Mouse (Mus musculus) kidney, embryonic 15.5 days (tissue): ENCODE measurements at regions not wholly inside any gene's neighbourhood (a gene's known extent, or its start where the extent isn't known, plus 50 kb on each side); places are given as distances from the start of the nearest gene placed in this dataset.

Source experiments
- ATAC-seq: fragments of 200-750 bp; cut with Nextera tagmentation; replicated peaks from 2 replicates; pipeline ENCODE4 v1.8.0; 2017; ENCODE audit warnings: moderate TSS enrichment; ENCODE audit not compliant: low FRiP score
- H3K27ac ChIP-seq: fragments of 300-500 bp; sonication (generic); 2 replicates; pipeline ENCODE4 v1.5.1; 2015; ENCODE audit warnings: mild to moderate bottlenecking, inconsistent platforms
- H3K27me3 ChIP-seq: fragments of 300-500 bp; sonication (generic); 2 replicates; pipeline ENCODE4 v1.6.1; 2015; ENCODE audit warnings: inconsistent platforms
- H3K36me3 ChIP-seq: fragments of 300-500 bp; sonication (generic); 2 replicates; pipeline ENCODE4 v1.6.1; 2015; ENCODE audit warnings: inconsistent platforms
- H3K4me1 ChIP-seq: fragments of 300-500 bp; sonication (generic); 2 replicates; pipeline ENCODE4 v1.6.1; 2015; ENCODE audit warnings: inconsistent platforms
- H3K4me2 ChIP-seq: fragments of 300-500 bp; sonication (generic); 2 replicates; pipeline ENCODE4 v1.6.1; 2015; ENCODE audit warnings: moderate library complexity, mild to moderate bottlenecking, inconsistent platforms
- H3K4me3 ChIP-seq: fragments of 300-500 bp; sonication (generic); replicated peaks from 2 replicates; pipeline ENCODE4 v1.5.1; 2015; ENCODE audit warnings: mild to moderate bottlenecking, inconsistent platforms
- H3K9ac ChIP-seq: fragments of 300-500 bp; sonication (generic); 2 replicates; pipeline ENCODE4 v1.6.1; 2015; ENCODE audit warnings: mild to moderate bottlenecking, inconsistent platforms
- H3K9me3 ChIP-seq: fragments of 300-500 bp; sonication (generic); replicated peaks from 2 replicates; pipeline ENCODE4 v1.6.1; 2016; ENCODE audit warnings: inconsistent platforms
- WGBS: fragments of 180-500 bp; shearing (Covaris S2); methylation state at CpG from one replicate; pipeline ENCODE4 v1.1.7; 2015; ENCODE audit warnings: mixed read lengths; 5-methylcytosine and 5-hydroxymethylcytosine counted together

DNA sequence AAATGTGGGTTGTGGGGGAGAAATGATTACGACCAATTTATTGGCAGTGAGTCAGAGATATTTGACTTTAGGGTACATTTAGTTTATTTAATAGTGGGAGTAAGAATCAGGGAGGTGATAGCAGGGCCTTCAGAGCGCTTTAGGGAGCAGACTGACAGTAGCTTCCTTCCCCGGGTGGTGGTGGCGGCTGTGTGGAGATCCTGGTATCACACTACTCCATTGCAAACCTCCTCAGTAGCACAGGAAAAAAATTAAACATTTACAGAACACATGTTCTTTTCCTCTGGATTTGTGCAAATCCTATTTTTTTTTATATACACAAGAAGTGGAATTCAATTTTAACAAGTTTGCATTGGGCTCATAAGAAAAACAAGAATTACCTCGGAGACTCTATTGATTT lies 367.7 kb downstream of the Vrk1 start:
- H3K27me3 ChIP-seq, result peaks cover 33% of the 10 kb centered on the region
- peaks cover 7% of the 10 kb centered on the region for H3K4me1 ChIP-seq
- 69% methylated on average over 5 of the region's 5 CpGs for WGBS
- no peak overlapping the region for H3K27ac ChIP-seq
- H3K9me3 ChIP-seq, result no peaks in the 10 kb centered on the region
- ATAC-seq, result no peak
- H3K4me2 ChIP-seq, result no peak overlapping the region
- no peaks in the 10 kb centered on the region for H3K36me3 ChIP-seq
- no peak overlapping the region for H3K9ac ChIP-seq
- H3K4me3 ChIP-seq, result no peak overlapping the region

DNA sequence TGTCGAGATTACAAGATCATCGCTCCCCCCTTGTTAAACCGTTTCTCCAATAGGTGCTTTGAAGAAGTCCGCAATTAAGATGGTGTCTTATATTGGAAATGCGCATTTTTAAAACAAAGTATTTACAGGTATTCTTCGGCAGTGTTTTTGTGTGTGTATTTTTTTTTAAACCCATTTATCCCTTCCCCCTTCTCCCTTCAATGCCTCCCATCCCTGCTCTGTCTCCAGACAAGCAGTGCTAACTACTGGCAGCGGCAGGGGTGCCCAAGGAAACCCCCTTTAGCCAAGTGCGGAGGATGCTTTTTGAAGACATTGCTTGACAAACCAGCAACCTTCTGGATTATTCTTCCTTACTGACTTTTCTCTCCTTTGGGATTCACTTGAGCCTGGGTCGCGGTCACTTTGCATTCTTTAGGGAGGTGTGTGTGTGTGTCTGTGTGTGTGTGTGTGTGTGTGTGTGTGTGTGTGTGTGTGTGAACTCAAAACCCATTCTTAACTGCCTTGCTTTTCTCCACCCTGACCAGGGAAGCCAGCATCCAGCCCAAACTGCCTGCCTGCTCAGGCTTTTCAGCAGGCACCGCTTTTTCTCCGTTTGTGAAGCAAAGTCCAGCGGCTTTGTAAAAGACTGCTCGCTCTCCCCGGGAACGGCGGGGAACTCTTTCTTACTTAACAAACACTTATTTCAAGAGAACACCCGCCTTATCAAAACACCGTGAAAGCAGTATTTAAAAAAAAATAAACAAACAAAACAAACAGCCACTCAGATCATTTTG lies 368.5 kb downstream of the Vrk1 start:
- Histone ChIP-seq H3K36me3 (no peaks in the 10 kb centered on the region), H3K27me3 (peaks cover 35% of the 10 kb centered on the region), H3K4me1 (peaks cover 7% of the 10 kb centered on the region), H3K9me3 (no peaks in the 10 kb centered on the region), H3K4me2 (peak overlapping the region; percentile 54), H3K4me3 (peak overlapping the region; percentile 24), H3K27ac (no peak overlapping the region), H3K9ac (no peak overlapping the region)
- WGBS, result 23% methylated on average over 19 of the region's 19 CpGs
- ATAC-seq, result no peak

DNA sequence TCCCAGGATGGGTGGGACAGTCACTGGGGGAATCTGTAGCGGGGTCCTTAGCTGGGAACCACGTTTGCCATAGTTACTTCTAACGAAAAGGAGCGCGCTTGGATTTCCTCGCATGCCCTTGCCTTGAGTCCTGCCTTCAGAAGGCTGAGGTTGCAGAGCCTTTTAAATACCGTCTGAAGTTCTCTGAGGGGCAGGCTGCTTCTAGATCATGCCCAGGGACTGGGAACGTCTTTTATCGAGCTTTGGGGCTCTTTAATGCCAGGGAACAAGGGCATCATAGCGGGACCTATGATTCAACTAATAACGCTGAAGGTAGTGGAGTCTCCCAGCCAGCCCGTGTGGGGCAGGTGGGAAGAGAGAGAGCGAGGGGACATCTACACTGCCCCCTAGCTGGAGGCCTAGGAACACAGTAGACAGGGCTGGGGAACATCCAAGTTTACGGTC lies 369.1 kb downstream of the Vrk1 start:
- H3K27ac ChIP-seq, result no peak overlapping the region
- ATAC-seq, result peak; percentile 75; the same call in 1 of the 2 replicates
- H3K27me3 ChIP-seq, result peaks cover 35% of the 10 kb centered on the region
- H3K4me3 ChIP-seq, result peak overlapping the region; percentile 24
- H3K4me2 ChIP-seq, result peak overlapping the region; percentile 54
- WGBS, result 2% methylated on average over 14 of the region's 14 CpGs
- H3K9me3 ChIP-seq, result no peaks in the 10 kb centered on the region
- H3K4me1 ChIP-seq, result peaks cover 7% of the 10 kb centered on the region
- H3K36me3 ChIP-seq, result no peaks in the 10 kb centered on the region
- no peak overlapping the region for H3K9ac ChIP-seq

DNA sequence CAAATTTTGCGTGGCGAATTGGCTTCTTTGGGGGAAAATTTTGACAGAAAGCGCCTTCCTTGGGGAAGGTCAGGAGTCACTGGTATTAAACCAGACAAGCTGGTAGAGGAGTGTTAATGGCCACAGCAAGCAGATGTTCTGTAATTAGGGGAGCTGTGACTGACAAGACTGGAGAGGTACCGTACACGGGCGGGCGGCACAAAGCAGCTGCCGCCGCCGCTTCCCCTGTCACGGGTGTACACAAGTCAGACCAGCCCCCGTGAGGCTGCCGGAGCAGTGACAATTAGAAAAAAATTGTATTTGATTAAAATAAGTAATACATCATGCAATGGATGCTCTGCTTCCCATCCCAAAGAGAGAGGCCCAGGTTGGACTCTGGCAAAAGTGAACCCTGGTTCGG lies 369.8 kb downstream of the Vrk1 start:
- WGBS, result 51% methylated on average over 14 of the region's 14 CpGs
- no peak overlapping the region for H3K9ac ChIP-seq
- no peaks in the 10 kb centered on the region for H3K9me3 ChIP-seq
- no peak for ATAC-seq
- H3K4me2 ChIP-seq, result no peak overlapping the region
- no peaks in the 10 kb centered on the region for H3K36me3 ChIP-seq
- peaks cover 35% of the 10 kb centered on the region for H3K27me3 ChIP-seq
- H3K27ac ChIP-seq, result no peak overlapping the region
- H3K4me3 ChIP-seq, result no peak overlapping the region
- H3K4me1 ChIP-seq, result peaks cover 7% of the 10 kb centered on the region

DNA sequence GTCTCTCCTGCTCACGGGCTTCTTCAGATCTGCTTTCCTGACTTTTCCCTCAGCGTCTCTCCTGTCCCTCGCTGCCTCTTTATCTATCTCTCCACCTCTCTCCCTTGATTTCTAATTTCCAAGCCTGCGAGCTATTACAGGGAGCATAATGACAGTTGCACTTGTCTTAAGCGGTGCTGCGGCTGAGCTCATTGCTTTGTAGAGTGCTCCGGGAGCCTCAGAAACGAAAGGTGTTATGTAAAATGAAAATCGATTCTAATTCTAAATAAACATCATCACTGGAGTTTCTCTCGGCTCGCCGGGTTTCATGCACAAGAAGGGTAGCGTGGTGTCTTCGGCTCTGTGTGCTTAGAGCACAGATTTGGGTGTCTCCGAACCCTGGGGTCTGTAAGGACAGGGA lies 371.8 kb downstream of the Vrk1 start:
- Histone ChIP-seq H3K27me3 (peaks cover 32% of the 10 kb centered on the region), H3K4me1 (peaks cover 7% of the 10 kb centered on the region), H3K9me3 (no peaks in the 10 kb centered on the region), H3K4me3 (no peak overlapping the region), H3K36me3 (no peaks in the 10 kb centered on the region), H3K4me2 (no peak overlapping the region), H3K27ac (no peak overlapping the region), H3K9ac (no peak overlapping the region)
- WGBS, result 88% methylated on average over 15 of the region's 15 CpGs
- no peak for ATAC-seq

DNA sequence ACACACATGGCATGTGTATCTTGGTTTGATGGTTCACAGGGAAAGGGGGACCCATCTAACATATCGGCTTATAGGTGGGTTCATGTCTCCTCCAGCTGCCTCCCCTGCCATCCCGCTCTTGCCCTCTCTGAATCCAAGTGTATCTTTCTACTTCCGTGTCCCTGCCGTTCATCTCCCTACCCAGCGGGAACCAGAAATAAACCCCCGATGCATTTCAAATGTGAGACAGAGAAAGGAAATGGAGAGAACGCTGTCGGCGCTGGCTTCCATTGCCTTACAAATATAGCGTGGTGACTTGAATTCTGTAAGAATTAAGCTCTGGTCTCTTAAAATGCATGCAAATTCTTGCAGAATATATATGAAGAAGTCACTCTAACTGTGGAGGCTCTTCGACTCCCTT lies 379.2 kb downstream of the Vrk1 start:
- WGBS, result 89% methylated on average over 11 of the region's 11 CpGs
- Histone ChIP-seq H3K27me3 (no peaks in the 10 kb centered on the region), H3K27ac (no peak overlapping the region), H3K4me1 (no peaks in the 10 kb centered on the region), H3K9ac (no peak overlapping the region), H3K4me2 (no peak overlapping the region), H3K9me3 (no peaks in the 10 kb centered on the region), H3K4me3 (no peak overlapping the region), H3K36me3 (no peaks in the 10 kb centered on the region)
- no peak for ATAC-seq

DNA sequence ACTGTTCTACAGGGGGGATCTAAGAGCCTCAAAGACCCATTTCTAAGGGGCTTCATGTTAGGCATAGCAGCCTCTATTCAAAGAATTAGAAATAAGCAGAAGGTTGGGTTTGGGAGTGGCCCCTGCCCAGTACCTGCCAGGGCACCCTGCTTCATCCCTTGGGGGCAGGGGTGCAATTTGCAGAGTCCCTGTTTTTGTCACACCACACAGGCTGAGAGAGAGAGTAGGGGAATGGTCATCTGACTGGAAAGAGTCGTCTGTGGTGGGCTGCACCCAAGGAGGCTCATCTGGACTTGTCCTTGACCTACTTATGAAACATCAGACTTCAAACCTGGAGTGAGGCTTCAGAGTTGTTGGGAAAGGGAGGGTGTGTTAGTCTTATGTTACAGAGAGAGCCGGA lies 382.3 kb downstream of the Vrk1 start:
- ATAC-seq, result no peak
- H3K27ac ChIP-seq, result no peak overlapping the region
- H3K36me3 ChIP-seq, result no peaks in the 10 kb centered on the region
- H3K4me2 ChIP-seq, result no peak overlapping the region
- WGBS, result 64% methylated on average over 2 of the region's 2 CpGs
- H3K4me3 ChIP-seq, result no peak overlapping the region
- H3K9me3 ChIP-seq, result no peaks in the 10 kb centered on the region
- H3K4me1 ChIP-seq, result no peaks in the 10 kb centered on the region
- no peak overlapping the region for H3K9ac ChIP-seq
- no peaks in the 10 kb centered on the region for H3K27me3 ChIP-seq

DNA sequence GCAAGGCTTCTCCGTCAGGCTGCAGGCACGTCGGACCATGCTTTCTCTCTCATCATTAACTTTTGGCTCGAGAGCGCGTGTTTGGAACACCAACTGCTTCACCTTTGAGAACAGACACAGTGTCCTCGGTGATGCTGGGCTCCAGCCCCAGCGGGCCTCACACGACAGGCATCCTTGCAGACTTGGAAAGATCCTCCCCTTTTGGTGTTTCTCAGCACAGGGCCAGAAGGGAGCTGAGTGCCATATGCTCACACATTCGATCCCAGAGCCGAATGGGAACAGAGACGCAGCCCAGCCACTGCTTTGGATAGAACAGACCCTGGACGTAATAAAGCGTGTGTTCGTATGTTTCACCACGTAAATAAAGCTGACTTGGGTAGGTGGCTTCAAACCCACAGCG lies 389.1 kb downstream of the Vrk1 start:
- no peak for ATAC-seq
- H3K27ac ChIP-seq, result no peak overlapping the region
- no peaks in the 10 kb centered on the region for H3K27me3 ChIP-seq
- no peak overlapping the region for H3K9ac ChIP-seq
- H3K4me3 ChIP-seq, result no peak overlapping the region
- no peaks in the 10 kb centered on the region for H3K9me3 ChIP-seq
- no peaks in the 10 kb centered on the region for H3K36me3 ChIP-seq
- no peak overlapping the region for H3K4me2 ChIP-seq
- 69% methylated on average over 17 of the region's 17 CpGs for WGBS
- H3K4me1 ChIP-seq, result no peaks in the 10 kb centered on the region

DNA sequence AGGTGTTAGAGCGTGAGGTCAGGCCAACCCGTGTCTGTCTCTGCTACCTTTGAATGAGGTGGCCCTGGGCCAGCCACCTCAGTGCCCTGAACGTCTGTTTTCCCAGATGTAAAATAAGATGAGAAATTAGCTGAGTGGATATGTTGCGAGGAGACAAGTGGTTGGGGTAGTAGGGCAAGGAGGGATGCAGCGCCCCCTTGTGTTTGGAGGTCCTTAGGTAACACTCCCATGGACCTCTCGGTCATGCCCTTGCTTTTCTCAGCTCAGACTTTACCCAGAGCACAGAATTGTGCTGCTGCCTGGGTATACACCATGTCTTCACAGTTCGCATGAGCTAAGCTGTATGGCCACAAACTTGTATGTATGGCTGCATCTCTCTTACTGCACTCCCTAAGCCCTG lies 401.0 kb downstream of the Vrk1 start:
- Histone ChIP-seq H3K27me3 (no peaks in the 10 kb centered on the region), H3K36me3 (no peaks in the 10 kb centered on the region), H3K4me3 (no peak overlapping the region), H3K27ac (no peak overlapping the region), H3K9me3 (no peaks in the 10 kb centered on the region), H3K9ac (no peak overlapping the region), H3K4me2 (no peak overlapping the region), H3K4me1 (no peaks in the 10 kb centered on the region)
- ATAC-seq, result no peak
- 83% methylated on average over 7 of the region's 7 CpGs for WGBS

DNA sequence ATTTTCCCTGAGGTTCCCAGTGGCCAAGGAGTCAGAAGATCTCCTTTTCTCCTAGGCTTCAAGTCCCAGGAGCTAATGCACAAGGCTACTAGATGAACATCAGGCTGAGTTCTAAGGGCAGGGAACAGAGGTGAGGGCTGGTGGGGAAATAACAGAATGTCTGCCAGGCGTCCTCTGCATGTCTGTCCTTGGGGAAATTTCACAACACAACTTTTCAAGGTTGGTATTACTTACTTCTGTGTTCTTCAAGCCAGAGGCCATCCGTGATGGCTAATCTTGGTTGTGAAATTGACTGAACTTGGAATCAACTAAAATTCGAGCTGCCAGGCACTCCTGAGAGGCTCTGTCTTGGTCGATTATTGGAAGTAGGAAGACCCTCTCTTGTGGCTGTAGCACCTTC lies 416.6 kb downstream of the Vrk1 start:
- ATAC-seq, result no peak
- Histone ChIP-seq H3K4me2 (no peak overlapping the region), H3K4me1 (no peaks in the 10 kb centered on the region), H3K27ac (no peak overlapping the region), H3K9ac (no peak overlapping the region), H3K27me3 (no peaks in the 10 kb centered on the region), H3K4me3 (no peak overlapping the region), H3K36me3 (no peaks in the 10 kb centered on the region), H3K9me3 (no peaks in the 10 kb centered on the region)
- 77% methylated on average over 4 of the region's 4 CpGs for WGBS

DNA sequence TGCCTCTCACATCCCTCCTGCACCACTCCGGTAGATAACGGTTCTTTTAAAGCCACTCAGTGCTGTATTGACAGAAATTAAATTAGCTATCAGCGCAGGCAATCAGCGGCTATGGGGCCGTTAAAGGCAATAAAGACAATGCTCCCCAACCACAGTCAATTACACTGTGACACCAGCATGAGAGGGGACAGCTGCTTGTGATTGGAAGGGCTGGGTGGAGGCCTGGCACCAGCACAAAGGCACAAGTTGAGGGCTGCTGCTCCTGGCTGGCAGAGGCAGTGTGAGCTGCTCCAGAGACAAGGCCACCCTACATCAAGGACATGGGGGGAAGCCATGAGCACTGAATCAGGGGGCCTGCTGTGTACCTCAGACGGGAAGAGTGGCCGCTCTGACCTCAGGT lies 420.0 kb downstream of the Vrk1 start:
- Histone ChIP-seq H3K36me3 (no peaks in the 10 kb centered on the region), H3K4me1 (no peaks in the 10 kb centered on the region)

DNA sequence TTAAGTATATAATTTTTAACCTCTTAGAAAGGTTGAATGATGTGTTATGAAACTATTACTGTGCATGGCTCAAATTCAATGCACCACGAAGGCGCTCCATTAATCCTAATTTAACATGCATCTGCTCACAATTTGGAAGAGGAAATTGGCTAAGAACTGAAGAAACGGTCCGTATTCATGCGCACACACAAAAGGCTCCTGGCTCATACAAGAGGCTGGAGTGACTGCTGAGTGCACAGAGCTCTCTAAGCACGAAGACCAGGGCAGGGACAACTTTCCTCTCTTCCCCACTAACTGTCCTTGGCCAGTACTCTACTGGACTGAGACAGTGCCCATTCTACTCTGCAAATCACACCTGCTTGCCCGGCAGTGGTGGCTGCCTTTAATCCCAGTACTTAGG lies 435.1 kb downstream of the Vrk1 start:
- 81% methylated on average over 7 of the region's 7 CpGs for WGBS
- no peaks in the 10 kb centered on the region for H3K9me3 ChIP-seq
- ATAC-seq, result no peak
- H3K27me3 ChIP-seq, result no peaks in the 10 kb centered on the region
- no peak overlapping the region for H3K9ac ChIP-seq
- no peaks in the 10 kb centered on the region for H3K36me3 ChIP-seq
- H3K4me3 ChIP-seq, result no peak overlapping the region
- no peak overlapping the region for H3K4me2 ChIP-seq
- H3K4me1 ChIP-seq, result no peaks in the 10 kb centered on the region
- no peak overlapping the region for H3K27ac ChIP-seq

More for the DNA sequence above, 420.0 kb downstream of the Vrk1 start:
- H3K27ac ChIP-seq, result no peak overlapping the region
- WGBS, result 25% methylated on average over 7 of the region's 7 CpGs
- H3K9ac ChIP-seq, result no peak overlapping the region
- ATAC-seq, result no peak
- no peaks in the 10 kb centered on the region for H3K9me3 ChIP-seq
- no peak overlapping the region for H3K4me3 ChIP-seq
- H3K27me3 ChIP-seq, result no peaks in the 10 kb centered on the region
- no peak overlapping the region for H3K4me2 ChIP-seq

DNA sequence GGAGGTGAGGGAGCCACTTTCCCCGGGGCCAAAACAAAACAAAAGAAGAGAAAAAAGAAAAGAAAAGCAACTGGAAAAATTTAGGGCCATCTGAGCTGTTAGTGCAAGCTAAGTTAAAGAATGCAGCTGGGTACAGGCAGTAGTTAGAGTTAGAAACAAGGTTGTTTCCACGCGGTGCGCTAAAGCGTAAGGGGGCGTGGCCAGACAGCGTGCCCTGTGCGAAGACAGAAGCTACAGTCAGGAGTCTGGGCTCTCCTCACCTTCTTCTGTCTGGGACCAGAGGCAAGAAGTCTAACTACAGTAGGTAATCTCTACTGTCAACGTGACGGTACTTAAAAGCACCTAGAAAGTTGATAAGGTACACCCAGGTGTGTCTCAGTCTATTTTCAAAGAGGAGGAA lies 435.9 kb downstream of the Vrk1 start:
- no peak overlapping the region for H3K4me2 ChIP-seq
- 70% methylated on average over 10 of the region's 10 CpGs for WGBS
- H3K9me3 ChIP-seq, result no peaks in the 10 kb centered on the region
- H3K4me1 ChIP-seq, result no peaks in the 10 kb centered on the region
- no peak overlapping the region for H3K4me3 ChIP-seq
- H3K9ac ChIP-seq, result no peak overlapping the region
- H3K27ac ChIP-seq, result no peak overlapping the region
- H3K36me3 ChIP-seq, result no peaks in the 10 kb centered on the region
- H3K27me3 ChIP-seq, result no peaks in the 10 kb centered on the region
- ATAC-seq, result no peak
